Mouse (Mus musculus): ENCODE data around the gene Fam219b. TPM values are rescaled to one million over a fixed set of nuclear protein-coding genes. Genes with fewer than 3 reads are reported as not detected.

The Fam219b gene
- 25.0 TPM in 2 replicates for polyA plus RNA-seq (2015; fragmentation: Nextera tagmentation; extraction: Ambion mirVana)

GRCm38 (mm10) chr9:57537044-57537727, at the start of gene Fam219b:
Fam219b (plus strand) TSS chr9:57537528.
- H3K9me3 ChIP-seq: no peaks in the 10 kb centered on the region
- 1% methylated on average over 45 of the region's 45 CpGs for WGBS
- H3K27me3 ChIP-seq: no peaks in the 10 kb centered on the region

DNA sequence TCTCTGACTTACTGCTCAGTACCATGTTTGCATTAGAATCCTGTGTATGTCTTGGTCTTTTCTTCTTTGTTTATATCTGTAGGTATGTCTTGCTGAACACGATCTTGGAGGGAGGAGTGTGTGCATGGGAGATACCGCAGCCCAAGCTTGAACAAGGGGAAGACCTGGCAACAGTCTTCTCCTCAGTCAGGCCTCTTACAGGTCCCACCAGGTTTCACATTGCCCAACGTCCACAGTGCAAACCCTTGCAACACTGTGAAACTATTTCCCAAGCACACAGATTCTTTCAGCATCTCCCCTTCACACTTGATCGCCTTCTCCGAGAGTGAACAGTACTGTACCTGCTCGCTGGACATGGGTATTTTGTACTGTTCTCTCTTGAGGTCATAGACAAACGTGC, 49.5 kb upstream of the Fam219b start:
- Histone ChIP-seq H3K4me2 (no peak overlapping the region), H3K4me1 (replicated peaks) (0 out of 2 replicates have a peak, but pooled peaks cover 3% of the 10 kb centered on the region), H3K27ac (replicated peaks) (no peak overlapping the region), H3K9ac (no peak overlapping the region), H3K27me3 (no peaks in the 10 kb centered on the region), H3K4me3 (no peak overlapping the region), H3K9me3 (no peaks in the 10 kb centered on the region), H3K36me3 (no peaks in the 10 kb centered on the region)
- ATAC-seq (ENCODE audit: low FRiP score, low read depth): no peak
- 77% methylated on average over 7 of the region's 7 CpGs for WGBS

More at GRCm38 (mm10) chr9:57537044-57537727, at the start of gene Fam219b:
- Histone ChIP-seq H3K36me3 (peaks cover 40% of the 10 kb centered on the region), H3K4me2 (peak within 1 kb of the TSS; percentile 79), H3K4me3 (peak within 1 kb of the TSS; percentile 75), H3K9ac (peak within 1 kb of the TSS; percentile 90), H3K4me1 (replicated peaks) (peaks cover 23% of the 10 kb centered on the region), H3K27ac (replicated peaks) (peak within 1 kb of the TSS; percentile 92)
- ATAC-seq (ENCODE audit: low FRiP score, low read depth): peak; percentile 91

GRCm38 (mm10) chr9:57493532-57493931, 43.8 kb upstream of the Fam219b start:
- Histone ChIP-seq H3K9ac (no peak overlapping the region), H3K4me2 (no peak overlapping the region), H3K27ac (replicated peaks) (no peak overlapping the region), H3K4me3 (no peak overlapping the region), H3K27me3 (no peaks in the 10 kb centered on the region), H3K36me3 (no peaks in the 10 kb centered on the region), H3K4me1 (replicated peaks) (peaks cover 8% of the 10 kb centered on the region), H3K9me3 (no peaks in the 10 kb centered on the region)
- 92% methylated on average over 2 of the region's 2 CpGs for WGBS
- no peak for ATAC-seq (ENCODE audit: low FRiP score, low read depth)

DNA sequence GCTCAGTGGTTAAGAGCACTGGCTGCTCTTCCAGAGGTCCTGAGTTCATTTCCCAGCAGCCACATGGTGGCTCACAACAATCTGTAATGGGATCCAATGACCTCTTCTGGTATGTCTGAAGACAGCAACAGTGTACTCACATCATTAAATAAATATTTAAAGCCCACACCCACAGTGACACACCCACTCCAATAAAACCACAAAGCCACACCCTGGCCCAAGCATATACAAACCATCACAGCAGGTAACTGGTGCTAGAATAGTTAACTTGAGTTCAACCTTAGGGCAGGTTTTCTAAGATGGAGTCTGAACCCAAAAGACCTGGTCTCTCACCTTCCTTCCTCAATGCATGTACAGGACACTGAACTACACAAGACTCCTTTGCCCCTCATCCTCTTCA, 42.4 kb upstream of the Fam219b start:
- no peak overlapping the region for H3K4me3 ChIP-seq
- no peaks in the 10 kb centered on the region for H3K9me3 ChIP-seq
- H3K9ac ChIP-seq: no peak overlapping the region
- H3K4me2 ChIP-seq: no peak overlapping the region
- no peaks in the 10 kb centered on the region; the same call in 1 of the 2 replicates for H3K27me3 ChIP-seq
- no peaks in the 10 kb centered on the region for H3K36me3 ChIP-seq
- no peak overlapping the region for H3K27ac ChIP-seq (replicated peaks)
- ATAC-seq (ENCODE audit: low FRiP score, low read depth): no peak
- H3K4me1 ChIP-seq (replicated peaks): peaks cover 11% of the 10 kb centered on the region

GRCm38 (mm10) chr9:57497236-57497635, 40.1 kb upstream of the Fam219b start:
- Histone ChIP-seq H3K4me2 (no peak overlapping the region), H3K27ac (replicated peaks) (no peak overlapping the region), H3K9me3 (no peaks in the 10 kb centered on the region), H3K4me3 (no peak overlapping the region), H3K27me3 (peaks cover 3% of the 10 kb centered on the region; the same call in 1 of the 2 replicates), H3K9ac (no peak overlapping the region), H3K4me1 (replicated peaks) (peaks cover 26% of the 10 kb centered on the region), H3K36me3 (no peaks in the 10 kb centered on the region)
- no peak for ATAC-seq (ENCODE audit: low FRiP score, low read depth)
- WGBS: 60% methylated on average over 5 of the region's 5 CpGs

DNA sequence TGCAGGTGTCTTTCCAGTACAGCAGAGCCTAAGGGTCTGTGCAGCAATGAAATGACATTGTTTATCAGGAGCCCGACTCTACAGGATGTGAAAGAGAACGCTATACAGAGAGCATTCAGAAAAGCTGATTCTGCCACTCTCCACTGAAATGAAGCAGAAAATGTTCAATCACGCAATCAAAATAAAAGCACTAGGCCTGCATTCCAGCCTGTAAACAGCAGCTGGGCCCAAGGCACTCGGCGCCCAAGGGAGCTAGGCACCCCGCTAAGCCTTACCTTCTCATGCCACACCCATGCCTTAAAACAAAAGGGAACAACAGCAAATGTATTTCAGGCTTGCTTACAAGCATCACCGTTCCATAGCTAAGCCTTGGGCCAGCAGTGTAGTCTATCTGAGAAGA, 38.8 kb upstream of the Fam219b start:
- H3K9ac ChIP-seq: no peak overlapping the region
- H3K9me3 ChIP-seq: no peaks in the 10 kb centered on the region
- peaks cover 13% of the 10 kb centered on the region for H3K27me3 ChIP-seq
- H3K4me2 ChIP-seq: no peak overlapping the region
- ATAC-seq (ENCODE audit: low FRiP score, low read depth): no peak
- 35% methylated on average over 7 of the region's 7 CpGs for WGBS
- no peak overlapping the region for H3K4me3 ChIP-seq
- no peaks in the 10 kb centered on the region for H3K36me3 ChIP-seq
- H3K27ac ChIP-seq (replicated peaks): peak overlapping the region; percentile 56
- peaks cover 39% of the 10 kb centered on the region for H3K4me1 ChIP-seq (replicated peaks)

DNA sequence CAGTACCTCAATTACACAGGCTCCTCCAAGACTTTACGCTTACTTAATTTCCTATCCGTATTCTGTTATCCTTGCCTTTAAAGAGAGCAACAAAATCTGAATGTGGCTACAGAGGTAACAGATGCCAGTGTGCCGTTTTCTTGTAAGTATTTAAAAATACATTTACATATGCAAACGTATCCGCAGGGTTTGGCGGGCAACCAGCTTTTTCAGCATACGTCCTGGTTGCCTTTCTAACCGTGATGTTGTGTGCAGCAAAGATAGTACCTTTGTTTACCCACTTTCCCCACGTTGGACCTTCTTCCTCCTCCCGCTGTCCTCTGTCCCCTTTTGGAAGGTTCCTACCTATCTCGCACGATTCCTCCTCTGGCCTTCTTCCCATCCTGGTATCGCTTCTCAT, 35.9 kb upstream of the Fam219b start:
- peak overlapping the region; percentile 80 for H3K27ac ChIP-seq (replicated peaks)
- H3K9ac ChIP-seq: peak overlapping the region; percentile 35; the same call in 1 of the 2 replicates
- H3K4me2 ChIP-seq: peak overlapping the region; percentile 93
- no peak for ATAC-seq (ENCODE audit: low FRiP score, low read depth)
- H3K4me3 ChIP-seq: peak overlapping the region; percentile 26
- H3K9me3 ChIP-seq: no peaks in the 10 kb centered on the region
- H3K4me1 ChIP-seq (replicated peaks): peaks cover 68% of the 10 kb centered on the region
- WGBS: 7% methylated on average over 13 of the region's 13 CpGs
- H3K27me3 ChIP-seq: peaks cover 25% of the 10 kb centered on the region
- no peaks in the 10 kb centered on the region for H3K36me3 ChIP-seq

DNA sequence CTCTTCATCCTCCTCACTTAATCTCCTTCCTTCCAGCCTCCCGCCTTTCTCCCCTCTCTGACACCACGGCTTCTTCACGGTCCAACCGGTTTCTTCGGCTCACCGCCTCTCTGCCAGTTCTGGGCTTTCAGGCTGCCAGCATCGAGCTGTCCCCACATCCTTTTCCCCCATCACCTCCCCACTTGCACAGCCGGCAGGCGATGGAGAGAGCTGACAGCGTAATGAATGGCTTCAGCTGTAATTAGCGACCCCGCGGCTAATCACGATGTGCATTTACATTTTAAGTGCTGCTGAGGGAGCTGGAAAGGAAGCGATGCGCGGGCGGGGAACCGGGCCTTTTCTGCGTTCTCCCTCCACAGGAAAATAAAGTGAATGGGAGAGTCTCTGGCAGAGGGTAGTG, 35.5 kb upstream of the Fam219b start:
- Histone ChIP-seq H3K4me2 (peak overlapping the region; percentile 93), H3K9me3 (no peaks in the 10 kb centered on the region), H3K27me3 (peaks cover 25% of the 10 kb centered on the region), H3K9ac (peak overlapping the region; percentile 35; the same call in 1 of the 2 replicates), H3K36me3 (no peaks in the 10 kb centered on the region), H3K27ac (replicated peaks) (peak overlapping the region; percentile 80), H3K4me3 (peak overlapping the region; percentile 26), H3K4me1 (replicated peaks) (peaks cover 68% of the 10 kb centered on the region)
- peak; percentile 40; the same call in 1 of the 2 replicates for ATAC-seq (ENCODE audit: low FRiP score, low read depth)
- whole genome bisulfite sequencing: 1% methylated on average over 20 of the region's 20 CpGs

GRCm38 (mm10) chr9:57502911-57503621, 34.3 kb upstream of the Fam219b start:
- ATAC-seq (ENCODE audit: low FRiP score, low read depth): no peak
- H3K4me1 ChIP-seq (replicated peaks): peaks cover 65% of the 10 kb centered on the region
- H3K27ac ChIP-seq (replicated peaks): peak overlapping the region; percentile 80; the same call in 1 of the 2 replicates
- WGBS: 2% methylated on average over 23 of the region's 23 CpGs
- peak overlapping the region; percentile 46 for H3K4me3 ChIP-seq
- H3K27me3 ChIP-seq: peaks cover 25% of the 10 kb centered on the region
- H3K9me3 ChIP-seq: no peaks in the 10 kb centered on the region
- H3K36me3 ChIP-seq: no peaks in the 10 kb centered on the region
- H3K9ac ChIP-seq: peak overlapping the region; percentile 20; the same call in 1 of the 2 replicates
- peak overlapping the region; percentile 93 for H3K4me2 ChIP-seq

- Histone ChIP-seq H3K4me3 (peak within 1 kb of the TSS; percentile 46), H3K4me1 (replicated peaks) (peaks cover 58% of the 10 kb centered on the region), H3K36me3 (no peaks in the 10 kb centered on the region), H3K9me3 (no peaks in the 10 kb centered on the region), H3K27ac (replicated peaks) (peak within 1 kb of the TSS; percentile 80), H3K27me3 (peaks cover 25% of the 10 kb centered on the region), H3K4me2 (peak within 1 kb of the TSS; percentile 93), H3K9ac (peak within 1 kb of the TSS; percentile 40)
- under 1% methylated on average over 46 of the region's 46 CpGs for WGBS
- peak; percentile 55; the same call in 1 of the 2 replicates for ATAC-seq (ENCODE audit: low FRiP score, low read depth)
These were observed 33.5 kb upstream of the Fam219b start, which contains the start of gene Rpp25 for GRCm38 (mm10) chr9:57503622-57504380. Rpp25 (plus strand) TSS chr9:57504026.

GRCm38 (mm10) chr9:57504381-57504700, 33.0 kb upstream of the Fam219b start:
- peak overlapping the region; percentile 93 for H3K4me2 ChIP-seq
- H3K9me3 ChIP-seq: no peaks in the 10 kb centered on the region
- peak overlapping the region; percentile 46 for H3K4me3 ChIP-seq
- no peaks in the 10 kb centered on the region for H3K36me3 ChIP-seq
- H3K4me1 ChIP-seq (replicated peaks): peaks cover 57% of the 10 kb centered on the region
- H3K27me3 ChIP-seq: peaks cover 25% of the 10 kb centered on the region
- ATAC-seq (ENCODE audit: low FRiP score, low read depth): peak; percentile 67; the same call in 1 of the 2 replicates
- peak overlapping the region; percentile 52; the same call in 1 of the 2 replicates for H3K27ac ChIP-seq (replicated peaks)
- peak overlapping the region; percentile 40 for H3K9ac ChIP-seq
- under 1% methylated on average over 34 of the region's 34 CpGs for whole genome bisulfite sequencing

All from hindbrain, embryonic 15.5 days (tissue).